In the genomic region with DNA sequence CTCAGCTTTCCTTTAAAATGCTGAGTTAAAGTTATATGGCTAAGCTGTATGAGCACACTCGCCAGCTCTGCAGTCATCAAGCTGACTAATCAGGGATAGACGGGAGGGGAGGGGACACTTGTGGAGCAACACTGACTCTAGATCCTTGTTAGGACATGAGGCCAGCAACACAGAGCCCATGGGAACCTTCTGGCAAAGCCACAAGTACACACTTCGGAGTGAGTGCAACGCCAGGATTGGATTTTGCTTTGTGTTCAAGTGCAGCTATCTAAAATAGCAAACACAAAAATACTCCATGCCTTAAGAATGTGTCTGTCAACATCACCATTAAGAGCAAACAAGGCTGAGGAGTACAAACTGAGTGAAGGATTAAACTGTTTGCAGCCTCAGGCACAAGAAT, we compare ENCODE assay signal across 11 mouse cellular contexts. TPM values are rescaled to one million over a fixed set of nuclear protein-coding genes. Genes with fewer than 3 reads are reported as not detected.
DNase-seq lines count a peak whose midpoint lies in the region; ATAC-seq and TF ChIP-seq lines count a peak whose summit lies in the region.
"Had no signal": no experiment of that assay in that cellular context is flagged by ENCODE, and none has a peak within 500 bp of the region (broad histone marks: within the 10 kb centered on the region; RNA-seq: fewer than 3 reads in every experiment).

No protein-coding gene starts in this region.

- WGBS in lung, embryonic 15.5 days, result 60% methylated on average over 4 of the region's 4 CpGs
- 44% methylated on average over 4 of the region's 4 CpGs for WGBS in intestine, postnatal 0 days

- ATAC-seq in lung, embryonic 15.5 days (ENCODE audit: borderline replicate concordance, extremely low read depth, low FRiP score, low TSS enrichment), result peak; percentile 80; the same call in 1 of the 2 replicates
- ATAC-seq in intestine, postnatal 0 days, result no peak
- ATAC-seq: forebrain, embryonic 15.5 days had no signal

- no peak for TF ChIP-seq CTCF in intestine, postnatal 0 days (IDR thresholded peaks at IDR 0.05; ENCODE audit: low read depth)

- H3K27ac ChIP-seq in lung, embryonic 15.5 days, result peak overlapping the region; percentile 24; the same call in 1 of the 2 replicates
- no peak overlapping the region for H3K27ac ChIP-seq in intestine, postnatal 0 days (ENCODE audit: low read depth, low read length)
- H3K27ac ChIP-seq: forebrain, embryonic 15.5 days; hindbrain, embryonic 15.5 days; liver, embryonic 15.5 days had no signal

- H3K9me3 ChIP-seq in lung, embryonic 15.5 days, result no peaks in the 10 kb centered on the region
- no peaks in the 10 kb centered on the region for H3K9me3 ChIP-seq in intestine, postnatal 0 days (ENCODE audit: control insufficient read depth)
- H3K9me3 ChIP-seq: forebrain, embryonic 15.5 days; hindbrain, embryonic 15.5 days; liver, embryonic 15.5 days had no signal

- H3K9ac ChIP-seq in lung, embryonic 15.5 days, result no peak overlapping the region
- no peak overlapping the region for H3K9ac ChIP-seq in intestine, postnatal 0 days (ENCODE audit: low read depth, low read length)
- H3K9ac ChIP-seq: forebrain, embryonic 15.5 days; hindbrain, embryonic 15.5 days; liver, embryonic 15.5 days had no signal

- DNase-seq in 3T3-L1 (ENCODE audit: low read depth, low spot score), result peak; percentile 65
- DNase-seq in adrenal gland, postnatal 25 days, result peak; percentile 31
- peak; percentile 80 to 86 for DNase-seq in heart, adult 9 months (ENCODE audit: low spot score in 2 of 2)
- DNase-seq in left cerebral cortex, adult 9 months (ENCODE audit: low spot score in 2 of 2), result no peak
- no peak for DNase-seq in layer of hippocampus, adult 8-10 months (ENCODE audit: low spot score in 2 of 2)
- DNase-seq: cerebellum, postnatal 25 days had no signal

- no peaks in the 10 kb centered on the region for H3K27me3 ChIP-seq in lung, embryonic 15.5 days
- H3K27me3 ChIP-seq in intestine, postnatal 0 days (replicated peaks; ENCODE audit: control insufficient read depth, insufficient read depth, low read length), result no peaks in the 10 kb centered on the region
- H3K27me3 ChIP-seq: forebrain, embryonic 15.5 days; hindbrain, embryonic 15.5 days; liver, embryonic 15.5 days had no signal

- H3K4me3 ChIP-seq in lung, embryonic 15.5 days, result no peak overlapping the region
- H3K4me3 ChIP-seq in intestine, postnatal 0 days (ENCODE audit: low read depth, low read length), result no peak overlapping the region
- H3K4me3 ChIP-seq: forebrain, embryonic 15.5 days; hindbrain, embryonic 15.5 days; liver, embryonic 15.5 days had no signal

- H3K4me1 ChIP-seq in lung, embryonic 15.5 days, result 0 out of 2 replicates have a peak, but pooled peaks cover 6% of the 10 kb centered on the region
- H3K4me1 ChIP-seq in intestine, postnatal 0 days (replicated peaks; ENCODE audit: control insufficient read depth, insufficient read depth, low read length), result no peaks in the 10 kb centered on the region
- H3K4me1 ChIP-seq: forebrain, embryonic 15.5 days; hindbrain, embryonic 15.5 days had no signal

- H3K36me3 ChIP-seq in lung, embryonic 15.5 days, result no peaks in the 10 kb centered on the region
- H3K36me3 ChIP-seq in intestine, postnatal 0 days (ENCODE audit: control insufficient read depth, insufficient read depth), result no peaks in the 10 kb centered on the region
- H3K36me3 ChIP-seq: forebrain, embryonic 15.5 days; liver, embryonic 15.5 days had no signal

- H3K4me2 ChIP-seq in lung, embryonic 15.5 days, result no peak overlapping the region
- H3K4me2 ChIP-seq in intestine, postnatal 0 days (replicated peaks; ENCODE audit: low read depth), result no peak overlapping the region
- H3K4me2 ChIP-seq: forebrain, embryonic 15.5 days; hindbrain, embryonic 15.5 days; liver, embryonic 15.5 days had no signal

RNA-seq across cellular contexts. Expression of a gene that starts 29.8 kb away (rescaled TPM):
- 48.4 and 59.6 TPM in 2 replicates for total RNA-seq in adrenal gland, postnatal 25 days (2021)
- polyA plus RNA-seq in lung, embryonic 15.5 days (2015; fragmentation: Nextera tagmentation; extraction: Ambion mirVana), result 58.5 and 59.2 TPM in 2 replicates
- total RNA-seq in layer of hippocampus, adult 8-10 months (2022), result 10 to 100 TPM; 25.8 to 31.3 (median 28.2) TPM
- polyA plus RNA-seq in intestine, postnatal 0 days (2015; fragmentation: Nextera tagmentation; extraction: Ambion mirVana), result 29.0 and 29.4 TPM in 2 replicates

RNA-seq across cellular contexts. Expression of a gene that starts 29.9 kb away (rescaled TPM):
- total RNA-seq in adrenal gland, postnatal 25 days (2021), result 48.5 and 53.7 TPM in 2 replicates
- 43.0 and 45.1 TPM in 2 replicates for polyA plus RNA-seq in lung, embryonic 15.5 days (2015; fragmentation: Nextera tagmentation; extraction: Ambion mirVana)
- 10 to 100 TPM; 36.8 to 47.7 (median 44.6) TPM for total RNA-seq in layer of hippocampus, adult 8-10 months (2022)
- 37.2 and 40.9 TPM in 2 replicates for polyA plus RNA-seq in intestine, postnatal 0 days (2015; fragmentation: Nextera tagmentation; extraction: Ambion mirVana)

Comparison
In these comparisons a context has a peak if more than half of its experiments do, and no peak if none do; other contexts are left out.
1. DNase-seq: peak in 3T3-L1 (single experiment), adrenal gland, postnatal 25 days (single experiment) and heart, adult 9 months (2 of 2); none in left cerebral cortex, adult 9 months (0 of 2) and layer of hippocampus, adult 8-10 months (0 of 2).